Mouse (Mus musculus): ENCODE measurements around the gene Lpar3.

The Lpar3 gene

GRCm38 (mm10) chr3:146316293-146316692, 95.5 kb downstream of the Lpar3 start:
- DNase-seq: no peak

GRCm38 (mm10) chr3:146317366-146317765, 96.6 kb downstream of the Lpar3 start:
- no peak for DNase-seq

GRCm38 (mm10) chr3:146317911-146318310, 97.1 kb downstream of the Lpar3 start:
- no peak for DNase-seq

- DNase-seq: no peak
These were observed 97.8 kb downstream of the Lpar3 start for GRCm38 (mm10) chr3:146318520-146318938.

GRCm38 (mm10) chr3:146318987-146319386, 98.2 kb downstream of the Lpar3 start:
- no peak for DNase-seq

- no peak for DNase-seq
These were observed 98.7 kb downstream of the Lpar3 start for GRCm38 (mm10) chr3:146319503-146319902.

GRCm38 (mm10) chr3:146324949-146325348, 104.2 kb downstream of the Lpar3 start:
- DNase-seq: no peak

- no peak for DNase-seq
These were observed 106.2 kb downstream of the Lpar3 start for GRCm38 (mm10) chr3:146326743-146327536.

- peak; percentile 79 for DNase-seq
These were observed 106.9 kb downstream of the Lpar3 start for GRCm38 (mm10) chr3:146327537-146328255.

- DNase-seq: no peak
These were observed 108.0 kb downstream of the Lpar3 start for GRCm38 (mm10) chr3:146328749-146329148.

GRCm38 (mm10) chr3:146331819-146332218, 111.1 kb downstream of the Lpar3 start:
- DNase-seq: no peak

GRCm38 (mm10) chr3:146333270-146333669, 112.5 kb downstream of the Lpar3 start:
- DNase-seq: no peak

GRCm38 (mm10) chr3:146334070-146334469, 113.3 kb downstream of the Lpar3 start:
- no peak for DNase-seq

Data from right cerebral cortex, postnatal 14 days (tissue).